Mouse (Mus musculus) megakaryocyte-erythroid progenitor cell, adult 5-6 weeks (primary cell): ENCODE data around the gene Cab39l. TPM values are rescaled to one million over a fixed set of nuclear protein-coding genes. Genes with fewer than 3 reads are reported as not detected.
A peak's percentile ranks its signal among the peaks of the same experiment; 100 is the strongest.

Experiments used
- ATAC-seq: replicated peaks from 2 replicates; pipeline ENCODE4 v1.8.0; 2016; ENCODE audit warnings: mild to moderate bottlenecking, inconsistent platforms; ENCODE audit not compliant: severe bottlenecking, poor library complexity, low FRiP score, low TSS enrichment
- total RNA-seq, 2 experiments: library from RNA; stranded (forward) in 1 of 2; stranded (reverse) in 1 of 2; fragments of 200-1000, 215-1000 nt in 1 of 2; fragments of >200 nt in 1 of 2; fragmentation: Nextera tagmentation in 1 of 2; gene quantifications; 2 replicates each; pipeline ENCODE4 v1.2.3; 2014 to 2017

Cab39l gene
- total RNA-seq, 2 experiments from 2014 or later: 27.3 to 29.7 TPM

GRCm38 (mm10) chr14:59625158-59625805 lies 184.5 kb downstream of the Cab39l start, which contains the start of gene Shisa2:
TSS of gene Shisa2 (plus strand) at chr14:59625308.
- peak; percentile 30; the same call in 1 of the 2 replicates for ATAC-seq

- 0 out of 2 replicates have a peak, but pooled peaks have one; percentile 10 for ATAC-seq
Measured at GRCm38 (mm10) chr14:59625806-59626364, 185.1 kb downstream of the Cab39l start.

- ATAC-seq: no peak
Measured at GRCm38 (mm10) chr14:59626711-59627110, 185.9 kb downstream of the Cab39l start.

- ATAC-seq: no peak
Measured at GRCm38 (mm10) chr14:59627142-59627680, 186.4 kb downstream of the Cab39l start.

GRCm38 (mm10) chr14:59627823-59628222 lies 187.1 kb downstream of the Cab39l start:
- no peak for ATAC-seq

DNA sequence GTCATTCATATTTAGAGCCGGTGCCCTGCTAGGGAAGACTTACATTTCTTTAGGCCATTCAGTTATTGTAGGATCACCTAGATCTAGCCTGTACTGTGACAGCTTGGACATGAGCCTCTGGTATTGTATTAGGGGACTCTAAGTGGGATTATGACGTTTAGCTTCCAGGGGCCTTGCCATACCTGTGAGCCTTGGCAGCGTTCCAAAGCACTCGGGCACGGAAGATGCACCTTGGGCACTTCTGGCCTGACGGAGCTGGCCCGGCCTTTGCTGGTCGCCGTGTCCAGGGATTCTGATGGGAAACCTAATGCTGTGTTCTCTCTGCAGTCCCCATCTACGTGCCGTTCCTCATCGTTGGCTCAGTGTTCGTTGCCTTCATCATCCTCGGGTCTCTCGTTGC lies 188.5 kb downstream of the Cab39l start:
- no peak for ATAC-seq

GRCm38 (mm10) chr14:59630096-59630495 lies 189.3 kb downstream of the Cab39l start:
- ATAC-seq: no peak

- ATAC-seq: no peak
Measured at GRCm38 (mm10) chr14:59632067-59632466, 191.3 kb downstream of the Cab39l start.

DNA sequence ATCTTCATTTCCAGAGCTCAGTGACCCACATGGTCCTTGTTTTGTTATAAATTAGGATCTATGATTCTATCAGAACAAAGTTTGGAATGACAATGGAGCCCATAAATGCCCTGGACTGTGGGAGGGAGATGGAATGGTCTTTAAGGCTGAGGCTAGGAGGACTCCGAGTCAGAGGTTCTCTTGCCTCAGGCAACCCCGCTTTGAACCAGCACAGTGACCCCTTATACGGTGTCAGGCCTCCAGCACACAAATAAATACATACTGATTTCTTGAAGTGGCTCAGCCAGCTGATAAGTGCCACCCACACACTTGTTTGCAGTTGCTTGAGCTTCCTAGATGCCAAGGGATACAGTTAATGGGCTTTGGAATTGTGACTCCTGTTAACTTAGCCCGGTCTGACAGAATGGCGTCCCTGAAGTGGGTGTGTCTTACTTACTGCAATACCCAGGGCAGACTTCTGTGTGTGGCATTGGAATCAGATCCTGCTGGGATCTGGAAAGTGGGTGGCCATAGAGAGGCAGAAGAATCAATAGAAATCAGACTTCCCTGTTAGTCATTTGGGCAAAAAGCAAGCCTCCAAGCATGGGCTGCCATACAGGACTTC lies 192.6 kb downstream of the Cab39l start:
- no peak for ATAC-seq

DNA sequence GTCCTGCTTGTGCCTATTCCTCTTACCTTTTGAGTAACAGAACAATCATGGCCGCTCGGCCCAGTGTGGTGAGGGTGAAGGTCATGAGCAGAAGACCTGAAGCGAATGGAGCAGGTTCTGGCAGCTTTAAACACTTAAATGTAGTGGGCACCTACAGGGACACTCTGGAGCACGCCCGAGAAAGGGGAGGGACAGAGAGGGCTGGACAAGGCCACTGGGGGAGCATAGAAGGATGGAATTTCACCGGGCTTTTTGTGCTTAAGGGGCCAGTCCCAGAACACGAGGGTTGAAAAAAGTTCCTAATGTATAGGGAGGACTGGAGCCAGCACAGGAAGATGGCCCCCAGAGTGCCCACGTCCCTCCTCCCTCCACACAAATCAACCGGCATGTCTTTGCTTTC lies 193.2 kb downstream of the Cab39l start:
- no peak for ATAC-seq

Other genes starting within 250 kb of the Cab39l start
- 25.5 and 28.7 TPM in 2 replicates for gene Rcbtb1, start 239.8 kb upstream of the Cab39l start, total RNA-seq (2014; fragmentation: Nextera tagmentation)
- gene Rcbtb1, start 239.8 kb upstream of the Cab39l start, total RNA-seq (2017): 10.7 and 14.0 TPM in 2 replicates
- gene Gm6904, start 180.8 kb upstream of the Cab39l start, total RNA-seq (2014; fragmentation: Nextera tagmentation): not detected in 2 replicates
- not detected in 2 replicates for gene Gm6904, start 180.8 kb upstream of the Cab39l start, total RNA-seq (2017)
- not detected in 2 replicates for gene Phf11a, start 143.4 kb upstream of the Cab39l start, total RNA-seq (2014; fragmentation: Nextera tagmentation)
- 0.66 and 1.2 TPM in 2 replicates for gene Phf11a, start 143.4 kb upstream of the Cab39l start, total RNA-seq (2017)
- 1.7 TPM in 1 of 2 replicates, not detected in the other for gene Phf11b, start 99.6 kb upstream of the Cab39l start, total RNA-seq (2014; fragmentation: Nextera tagmentation)
- gene Phf11b, start 99.6 kb upstream of the Cab39l start, total RNA-seq (2017): not detected in 2 replicates
- not detected in 2 replicates for gene Phf11d, start 75.5 kb upstream of the Cab39l start, total RNA-seq (2014; fragmentation: Nextera tagmentation)
- 1.8 TPM in 1 of 2 replicates, not detected in the other for gene Phf11d, start 75.5 kb upstream of the Cab39l start, total RNA-seq (2017)
- gene Phf11c, start 45.6 kb upstream of the Cab39l start, total RNA-seq (2014; fragmentation: Nextera tagmentation): 5.3 and 5.6 TPM in 2 replicates
- gene Phf11c, start 45.6 kb upstream of the Cab39l start, total RNA-seq (2017): 1.9 and 2.2 TPM in 2 replicates
- gene Setdb2, start 88 bp upstream of the Cab39l start, total RNA-seq (2014; fragmentation: Nextera tagmentation): 31.6 and 42.2 TPM in 2 replicates
- 39.8 and 41.4 TPM in 2 replicates for gene Setdb2, start 88 bp upstream of the Cab39l start, total RNA-seq (2017)
- 20.9 and 23.2 TPM in 2 replicates for gene Cdadc1, start 157.0 kb downstream of the Cab39l start, total RNA-seq (2014; fragmentation: Nextera tagmentation)
- 18.9 and 24.9 TPM in 2 replicates for gene Cdadc1, start 157.0 kb downstream of the Cab39l start, total RNA-seq (2017)
- gene Shisa2, start 184.3 kb downstream of the Cab39l start, total RNA-seq (2014; fragmentation: Nextera tagmentation): not detected in 2 replicates
- 0.34 TPM in 1 of 2 replicates, not detected in the other for gene Shisa2, start 184.3 kb downstream of the Cab39l start, total RNA-seq (2017)